Mouse (Mus musculus): ENCODE results near the gene Chchd6. TPM values are rescaled to one million over a fixed set of nuclear protein-coding genes. Genes with fewer than 3 reads are reported as not detected.

The Chchd6 gene
- total and polyA plus RNA-seq, 3 experiments = 26.3 to 39.4 (median 34.2) TPM

GRCm38 (mm10) chr6:89404964-89405363 lies 190.5 kb downstream of the Chchd6 start:
- DNase-seq = no peak

DNA sequence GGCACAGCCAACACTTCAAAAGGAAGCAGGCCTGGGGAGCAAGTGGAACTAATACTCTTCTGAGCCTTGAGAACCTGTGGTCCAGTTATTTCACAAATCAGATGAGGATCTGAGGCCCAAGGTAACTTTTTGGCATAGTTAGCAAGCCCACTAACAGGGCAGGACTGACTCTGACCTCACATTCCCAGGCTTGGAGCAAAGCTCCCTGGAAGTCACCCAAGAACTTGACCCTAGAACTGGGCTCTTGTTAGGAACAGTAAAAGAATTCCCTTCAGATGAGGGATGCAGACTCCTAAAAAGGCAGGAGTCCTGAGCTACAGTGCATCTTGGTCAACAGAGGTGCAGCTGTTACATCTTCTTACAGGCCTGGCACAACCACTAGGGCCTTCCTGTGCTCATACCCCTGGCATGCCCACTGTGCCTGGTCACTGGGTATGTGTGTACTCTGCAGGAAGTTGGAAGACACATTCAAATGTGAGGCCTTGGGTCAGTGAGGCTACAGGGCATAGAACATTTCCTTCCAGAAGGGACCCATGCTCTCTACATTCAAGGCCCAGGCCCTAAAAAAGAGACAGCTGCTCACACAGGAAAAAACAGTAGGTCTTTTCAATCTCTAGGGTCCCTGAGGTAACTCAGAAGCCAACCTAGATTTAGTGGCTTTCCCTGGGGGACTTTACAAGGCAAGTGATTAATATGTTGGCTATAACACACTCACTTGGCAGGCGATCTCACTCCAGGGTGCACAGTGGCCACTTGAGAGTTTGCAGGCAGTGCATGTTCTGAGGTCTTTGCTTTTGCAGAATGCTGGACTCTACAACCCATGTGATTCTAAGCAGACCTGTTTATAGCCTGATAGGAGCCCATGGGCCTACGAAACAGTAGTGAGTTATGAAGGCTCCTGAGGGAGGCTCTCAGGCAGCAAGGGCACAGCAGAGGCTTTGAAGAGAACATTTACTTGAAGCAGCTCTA lies 191.9 kb downstream of the Chchd6 start:
- DNase-seq = no peak

DNA sequence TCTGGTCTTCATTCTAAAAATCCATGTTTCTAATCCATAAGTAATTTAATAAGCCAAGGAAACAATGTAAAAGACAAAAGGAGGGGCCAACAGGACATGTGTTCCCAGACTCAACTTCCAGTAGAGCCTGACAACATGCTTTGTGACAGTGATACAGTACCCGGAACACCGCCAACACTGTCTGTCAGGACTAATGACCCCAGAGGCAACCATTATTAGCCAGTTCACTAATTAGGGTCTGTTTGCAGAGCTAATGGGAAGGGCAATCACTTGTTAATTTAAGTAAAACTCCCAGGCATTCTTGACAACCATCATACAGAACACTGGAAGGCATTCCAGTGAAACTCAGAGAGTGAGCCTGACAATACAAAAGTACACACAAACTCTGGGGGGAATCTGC lies 193.0 kb downstream of the Chchd6 start:
- DNase-seq = no peak

- DNase-seq = no peak
These were observed 195.9 kb downstream of the Chchd6 start for GRCm38 (mm10) chr6:89399564-89399963.

GRCm38 (mm10) chr6:89397919-89398318 lies 197.5 kb downstream of the Chchd6 start:
- DNase-seq = no peak

- DNase-seq = no peak
These were observed 201.6 kb downstream of the Chchd6 start for GRCm38 (mm10) chr6:89393820-89394219.

DNA sequence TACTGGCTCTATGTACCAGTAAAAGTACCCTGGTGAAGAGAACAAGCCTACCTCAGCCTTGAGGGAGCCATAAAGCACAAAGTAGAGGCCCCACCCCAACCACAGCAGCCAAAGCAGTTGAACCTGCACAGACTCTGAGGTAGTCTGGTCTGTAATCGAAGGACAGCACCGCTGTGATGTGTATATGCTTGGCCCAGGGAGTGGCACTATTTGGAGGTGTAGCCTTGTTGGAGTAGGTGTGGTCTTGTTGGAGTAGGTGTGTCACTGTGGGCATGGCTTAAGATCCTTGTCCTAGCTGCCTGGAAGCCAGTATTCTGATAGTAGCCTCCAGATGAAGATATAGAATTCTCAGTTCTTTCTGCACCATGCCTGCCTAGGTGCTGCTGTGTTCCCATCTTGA lies 203.2 kb downstream of the Chchd6 start:
- DNase-seq = no peak

GRCm38 (mm10) chr6:89389771-89390170 lies 205.7 kb downstream of the Chchd6 start:
- no peak for DNase-seq

DNA sequence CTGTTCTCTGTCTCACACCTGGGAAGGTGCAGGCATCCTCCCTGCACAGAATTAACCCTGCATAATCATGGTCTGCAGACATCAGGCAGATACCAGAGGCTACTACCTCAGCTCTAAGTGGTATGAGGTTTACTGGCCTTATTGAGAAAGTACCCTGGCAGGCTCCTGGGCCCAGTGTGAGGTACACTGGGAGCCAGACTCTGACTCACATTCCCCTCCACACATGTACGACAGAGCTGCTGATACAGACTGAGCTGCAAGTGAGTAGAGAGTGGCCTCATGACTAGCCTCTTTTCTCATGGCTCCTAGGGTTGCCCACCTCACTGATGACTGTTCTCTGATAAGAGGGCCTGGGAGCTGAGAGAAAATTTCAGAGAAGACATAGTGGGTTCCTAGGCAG lies 208.5 kb downstream of the Chchd6 start:
- DNase-seq = no peak

- DNase-seq = no peak
These were observed 210.8 kb downstream of the Chchd6 start for GRCm38 (mm10) chr6:89384699-89385098.

- DNase-seq = no peak
These were observed 213.6 kb downstream of the Chchd6 start for GRCm38 (mm10) chr6:89381851-89382250.

DNA sequence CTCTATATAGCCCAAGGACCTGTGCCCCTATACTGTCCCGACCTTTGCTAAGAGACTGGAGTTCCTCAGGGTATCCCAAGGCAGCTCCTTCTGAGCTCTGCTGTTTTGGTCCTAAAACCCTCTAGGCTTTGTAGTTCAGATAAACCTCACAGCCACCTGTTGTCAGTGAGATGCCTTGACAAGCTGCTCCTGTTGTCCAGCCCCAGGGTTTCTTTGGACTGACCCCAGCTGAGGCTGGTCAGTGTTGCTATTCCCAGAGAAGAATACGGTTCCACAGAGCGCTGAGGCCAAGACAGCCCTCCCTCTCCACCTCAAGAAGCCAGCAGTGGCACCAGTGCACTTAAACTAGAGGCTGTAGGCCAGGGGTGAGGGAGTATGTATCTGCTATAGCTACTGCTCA lies 214.3 kb downstream of the Chchd6 start:
- no peak for DNase-seq

DNA sequence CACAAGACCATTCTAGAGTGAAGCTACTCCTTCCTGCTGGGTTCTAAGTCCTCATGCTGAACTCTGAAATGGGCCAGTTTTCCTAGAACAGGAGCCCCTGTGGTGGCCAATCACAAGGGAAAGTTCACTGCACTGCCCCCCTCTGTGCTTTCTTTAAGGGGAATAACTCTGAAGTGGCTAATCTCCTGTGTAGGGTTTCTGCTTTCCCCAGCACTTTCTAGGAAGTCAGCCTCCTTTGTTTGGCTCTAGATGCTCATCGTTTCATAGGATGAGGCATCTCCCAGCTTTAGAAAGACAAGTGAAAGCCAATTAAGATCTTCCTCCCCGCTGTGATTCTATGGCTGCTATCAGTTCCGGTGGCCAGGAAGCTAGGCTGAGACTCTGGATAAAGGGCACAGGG lies 214.7 kb downstream of the Chchd6 start:
- no peak for DNase-seq

DNA sequence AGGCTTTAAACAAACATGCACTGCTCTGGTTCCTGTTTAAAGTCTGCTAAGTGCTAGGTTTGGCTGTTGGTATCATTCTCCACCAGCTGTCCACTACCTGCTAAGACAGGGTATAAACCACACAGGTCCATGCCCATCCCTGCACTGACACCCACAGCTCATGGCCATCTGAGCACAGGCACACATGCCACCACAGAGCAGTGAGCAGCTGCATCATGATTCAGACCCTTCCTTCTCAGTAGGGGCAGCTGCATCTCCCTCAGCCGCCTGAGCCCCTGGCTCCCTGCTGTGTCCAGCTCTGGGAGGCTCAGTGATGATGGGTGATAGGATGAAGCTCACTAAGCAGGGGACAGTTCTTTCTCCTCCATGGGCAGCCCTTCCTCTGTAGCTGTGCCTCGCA lies 217.2 kb downstream of the Chchd6 start:
- no peak for DNase-seq

DNA sequence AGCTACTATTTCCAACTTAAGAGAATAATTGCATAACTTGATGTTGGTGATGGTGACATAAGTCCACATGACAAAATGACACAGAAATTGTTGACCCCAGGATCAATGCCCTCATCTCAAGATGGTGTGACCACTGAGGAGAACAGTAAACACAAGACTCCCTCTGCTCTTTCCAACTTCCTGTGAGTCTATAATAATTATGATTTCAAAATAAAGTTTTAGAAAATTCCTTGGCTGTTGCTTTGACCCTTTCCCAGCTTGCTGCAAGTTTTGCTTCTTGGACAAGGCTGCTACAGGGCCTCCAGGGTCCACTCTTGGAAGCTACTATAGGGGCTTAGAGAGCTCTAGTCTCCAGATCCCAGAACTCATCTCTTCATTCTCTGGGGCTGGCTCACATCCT lies 226.6 kb downstream of the Chchd6 start:
- DNase-seq = no peak

GRCm38 (mm10) chr6:89364342-89364741 lies 231.1 kb downstream of the Chchd6 start:
- DNase-seq = no peak

DNA sequence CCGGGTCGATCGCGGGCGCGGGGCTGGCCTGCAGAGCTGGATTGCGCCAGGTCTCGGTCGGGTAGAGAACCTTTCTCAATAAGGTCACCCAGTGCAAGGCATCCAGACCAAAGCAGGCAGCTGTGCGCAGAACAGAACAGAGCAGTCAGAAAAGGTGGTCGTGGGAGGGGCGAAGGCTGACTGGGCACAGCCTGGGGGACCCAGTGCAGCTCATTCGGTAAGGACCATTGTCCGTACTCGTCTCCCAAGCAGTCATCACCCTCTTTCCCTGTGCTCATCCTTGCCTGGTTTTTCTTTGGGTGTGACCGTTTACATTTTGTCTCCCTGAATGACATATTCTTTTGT lies 232.4 kb downstream of the Chchd6 start:
- DNase-seq = no peak

DNA sequence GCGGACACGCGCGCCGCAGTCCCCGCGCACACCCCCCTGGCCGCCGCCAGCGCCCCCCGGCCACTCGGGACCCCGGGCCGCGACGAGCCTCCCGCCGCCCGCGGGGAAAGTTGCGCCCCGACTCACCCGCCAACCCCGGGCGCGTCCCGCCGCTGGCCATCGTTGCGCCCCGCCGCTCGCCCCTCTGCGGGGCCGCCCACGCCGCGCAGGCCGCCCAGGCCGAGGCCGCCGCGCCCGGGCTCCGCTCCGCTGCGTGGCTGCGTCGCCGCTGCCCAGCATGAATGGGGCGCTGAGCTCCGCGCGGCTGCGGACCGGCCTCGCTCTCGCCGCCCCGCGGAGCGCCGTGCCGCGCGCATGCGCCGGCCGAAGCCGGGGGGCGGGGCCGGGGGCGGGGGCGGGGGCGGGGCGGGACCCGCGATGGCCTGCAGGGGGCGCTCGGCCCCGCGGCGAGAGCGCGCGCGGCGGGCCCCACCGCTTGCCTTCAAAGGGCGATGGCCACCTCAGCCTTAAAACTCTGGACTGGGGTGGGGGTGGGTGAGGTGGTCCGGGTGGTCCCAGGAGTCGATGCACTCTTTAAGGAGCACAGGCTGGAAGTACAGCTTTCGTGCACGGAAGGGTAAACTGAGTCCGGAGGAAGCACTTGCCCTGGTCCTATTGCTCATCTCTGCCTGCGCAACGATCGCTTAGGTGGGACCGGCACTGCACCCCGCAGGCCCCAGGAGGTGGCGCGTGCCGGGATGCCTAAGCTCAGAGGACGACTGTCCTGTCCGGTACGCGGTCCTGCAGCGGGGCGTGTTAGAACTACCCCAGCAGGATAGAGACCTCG lies 233.0 kb downstream of the Chchd6 start, which contains the start of gene Plxna1:
Gene Plxna1, minus strand, starts transcription at position 340 of the 826 bp plus-strand sequence.
- DNase-seq = peak; percentile 78

DNA sequence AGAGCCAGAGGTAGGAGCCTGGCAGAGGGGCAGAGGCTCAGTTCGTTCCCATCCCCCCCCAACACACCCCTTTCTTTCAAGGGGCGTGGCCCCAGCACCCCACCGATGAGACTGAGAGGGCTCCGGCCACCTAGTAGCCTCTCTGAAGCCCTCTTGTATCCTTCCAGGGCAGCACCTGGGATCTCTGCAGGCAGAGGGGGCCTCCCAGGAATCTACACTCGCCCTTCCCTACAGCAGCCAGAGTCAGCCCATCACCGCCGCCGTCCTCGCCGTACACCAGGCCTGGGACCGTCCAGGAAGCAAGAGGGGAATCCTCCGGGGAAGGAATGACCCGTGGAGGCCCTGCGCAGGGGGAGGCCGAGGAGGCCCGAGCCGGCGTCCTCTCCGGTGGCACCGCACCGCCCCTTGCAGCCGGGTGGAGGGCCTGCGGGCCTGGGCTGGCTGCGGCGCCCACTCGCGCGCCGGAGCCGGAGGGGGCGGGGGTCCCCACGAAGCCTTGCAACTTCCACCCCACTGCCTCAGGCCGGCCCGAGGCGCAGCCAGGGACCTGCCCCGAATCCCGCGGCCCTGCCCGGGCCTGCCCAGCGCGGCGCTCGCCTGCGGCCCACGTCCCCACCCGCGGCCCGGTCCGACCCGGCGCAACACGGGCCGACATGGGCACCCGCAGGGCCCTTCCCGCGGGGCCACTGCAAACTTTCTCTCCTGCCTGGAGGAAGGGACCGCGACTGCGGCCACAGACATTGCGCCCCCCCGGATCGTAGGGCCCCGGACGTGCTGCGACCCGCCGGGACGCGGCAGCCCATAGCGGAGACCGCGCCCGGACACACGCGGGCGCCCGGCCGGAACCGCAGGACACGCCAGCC lies 233.8 kb downstream of the Chchd6 start:
- peak; percentile 80 for DNase-seq

DNA sequence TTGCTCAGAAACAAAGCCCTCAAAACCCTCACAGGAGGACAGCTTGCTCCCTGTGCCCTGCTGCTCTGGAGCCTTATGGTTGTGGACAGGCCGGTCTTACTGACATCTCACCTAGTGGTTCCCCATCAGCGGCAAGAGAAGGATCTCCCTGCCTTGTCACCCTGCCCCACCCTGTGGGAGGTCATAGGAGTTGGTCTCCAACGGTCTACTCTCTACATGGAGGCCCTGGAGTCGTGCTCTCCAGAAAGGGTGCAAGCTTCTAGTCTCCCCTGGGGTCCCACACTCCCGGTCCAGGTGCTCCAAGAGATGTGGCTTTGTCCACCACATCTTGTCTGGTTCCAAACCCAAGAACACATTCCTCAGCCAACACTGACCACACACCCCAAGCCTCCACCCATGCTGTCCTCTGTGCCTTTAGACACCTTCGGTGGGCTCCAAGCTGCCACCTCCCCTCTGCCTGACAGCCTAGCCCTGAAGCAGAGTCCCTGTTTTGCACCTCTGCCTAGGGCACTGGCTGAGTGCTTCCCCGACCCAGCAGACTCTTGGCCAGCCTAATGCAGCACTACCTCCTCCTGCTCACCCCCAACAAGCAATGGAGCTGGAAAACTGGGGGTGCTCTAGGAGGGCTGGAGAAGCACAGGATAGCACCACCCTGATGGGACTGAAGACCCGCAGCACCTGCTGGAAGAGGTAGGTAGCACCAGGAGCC lies 234.6 kb downstream of the Chchd6 start:
- no peak for DNase-seq
